Mouse (Mus musculus) liver, adult 2 months (tissue): Measurements from ENCODE around the gene Frat2. TPM values are rescaled to one million over a fixed set of nuclear protein-coding genes. Genes with fewer than 3 reads are reported as not detected.
A peak's percentile ranks its signal among the peaks of the same experiment; 100 is the strongest.

Experiments
- DNase-seq: peaks from one replicate; pipeline ENCODE4 v3.0.0-alpha.2; 2011; ENCODE audit warnings: low read depth, low spot score; ENCODE audit errors: extremely low read depth
- H3K27ac ChIP-seq: fragments of 200-500 bp; replicated peaks from 2 replicates; pipeline ENCODE4 v1.5.1; 2012; ENCODE audit warnings: low read depth, mild to moderate bottlenecking, control low read depth, inconsistent platforms, low read length; ENCODE audit not compliant: insufficient read depth
- H3K27me3 ChIP-seq: fragments of 200-500 bp; 2 replicates; pipeline ENCODE4 v1.6.1; 2012; ENCODE audit warnings: mild to moderate bottlenecking, moderate library complexity, low read length, inconsistent platforms; ENCODE audit not compliant: control insufficient read depth, insufficient read depth
- H3K36me3 ChIP-seq: fragments of 200-500 bp; 2 replicates; pipeline ENCODE4 v1.6.1; 2012; ENCODE audit warnings: low read length, inconsistent platforms; ENCODE audit not compliant: control insufficient read depth, insufficient read depth
- H3K4me1 ChIP-seq: fragments of 200-500 bp; 2 replicates; pipeline ENCODE4 v1.6.1; 2011; ENCODE audit warnings: low read length; ENCODE audit not compliant: control insufficient read depth, insufficient read depth
- H3K4me3 ChIP-seq: fragments of 200-500 bp; 2 replicates; pipeline ENCODE4 v1.5.1; 2011; ENCODE audit warnings: low read depth, mild to moderate bottlenecking, control low read depth, low read length, moderate library complexity; ENCODE audit not compliant: insufficient read depth
- H3K79me2 ChIP-seq: fragments of 200-500 bp; 2 replicates; pipeline ENCODE4 v1.6.1; 2012; ENCODE audit warnings: inconsistent platforms, mild to moderate bottlenecking, low read length, moderate library complexity; ENCODE audit not compliant: control insufficient read depth, insufficient read depth
- H3K9ac ChIP-seq: fragments of 200-500 bp; 2 replicates; pipeline ENCODE4 v1.6.1; 2012; ENCODE audit warnings: low read depth, mild to moderate bottlenecking, control low read depth, inconsistent platforms, low read length
- CTCF ChIP-seq: fragments of 200-500 bp; IDR thresholded peaks from 2 replicates; pipeline ENCODE4 v1.5.1; 2011; ENCODE audit warnings: low read depth, low read length, control low read depth
- POLR2A ChIP-seq: fragments of 200-500 bp; IDR thresholded peaks from 2 replicates; pipeline ENCODE4 v1.6.1; 2011; ENCODE audit warnings: low read length, control low read depth; ENCODE audit not compliant: insufficient read depth; ENCODE audit errors: extremely low read depth
- WGBS: fragments of 180-500 bp; shearing (Covaris S2); methylation state at CpG from one replicate; pipeline ENCODE4 v1.1.7; 2018; 5-methylcytosine and 5-hydroxymethylcytosine counted together
- polyA plus RNA-seq: library from polyadenylated mRNA; depleted of rRNA; stranded (reverse); fragments of >200 nt; gene quantifications from 2 replicates; pipeline ENCODE4 v1.2.3, GENCODE M21; 2012
- total RNA-seq: library from RNA; depleted of rRNA; stranded (reverse); fragments of >200 nt; gene quantifications from 2 replicates; pipeline ENCODE4 v1.2.3, GENCODE M21; 2014

Gene Frat2
- total and polyA plus RNA-seq, 2 experiments, result 1.3 to 2.2 TPM

DNA sequence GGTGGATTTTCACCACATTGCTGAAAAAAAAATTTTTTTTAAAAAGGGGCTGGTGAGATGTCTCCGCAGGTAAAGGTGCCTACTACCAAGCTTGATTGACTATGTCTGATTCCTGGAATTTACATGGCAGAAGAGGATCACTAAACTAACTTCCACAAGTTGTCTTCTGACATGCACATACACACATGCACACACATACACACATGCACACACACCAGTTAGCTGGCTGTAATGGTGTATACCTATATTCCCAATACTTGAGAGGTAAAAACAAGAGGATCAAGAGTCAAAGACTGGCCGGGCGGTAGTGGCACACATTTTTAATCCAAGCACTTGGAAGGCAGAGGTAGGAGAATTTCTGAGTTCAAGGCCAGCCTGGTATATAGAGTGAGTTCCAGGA, 8.2 kb downstream of the Frat2 start:
- no peak for DNase-seq
- H3K27me3 ChIP-seq, result no peaks in the 10 kb centered on the region

DNA sequence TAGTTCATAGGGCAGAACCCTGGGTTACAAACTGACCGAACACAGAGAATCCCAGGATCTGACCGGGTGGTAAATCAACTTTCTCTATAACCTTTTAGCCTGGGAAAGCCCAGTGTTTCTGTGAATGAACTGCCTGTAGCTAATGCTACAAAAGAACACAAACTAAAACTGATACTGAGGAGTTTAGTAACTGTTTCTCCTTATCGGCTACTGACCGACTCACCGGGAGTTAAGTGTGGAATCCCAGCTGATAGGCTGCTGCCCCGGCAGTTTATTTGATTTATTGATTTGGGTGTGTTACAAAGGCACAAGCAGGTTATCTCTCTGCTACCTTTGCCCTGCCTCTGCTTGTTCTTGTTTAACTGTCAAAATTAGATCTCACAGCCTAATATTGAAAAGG, 9.1 kb downstream of the Frat2 start:
- peak; percentile 97 for DNase-seq
- Histone ChIP-seq H3K79me2 (no peaks in the 10 kb centered on the region), H3K36me3 (no peaks in the 10 kb centered on the region), H3K9ac (no peak overlapping the region), H3K4me3 (peak overlapping the region; percentile 21; the same call in 1 of the 2 replicates), H3K27me3 (no peaks in the 10 kb centered on the region), H3K4me1 (peaks cover 12% of the 10 kb centered on the region), H3K27ac (peak overlapping the region; percentile 93)
- TF ChIP-seq POLR2A, result no peak
- no peak for TF ChIP-seq CTCF
- WGBS, result 22% methylated on average over 6 of the region's 6 CpGs

More for the DNA sequence above, 8.2 kb downstream of the Frat2 start:
- no peaks in the 10 kb centered on the region for H3K36me3 ChIP-seq
- H3K79me2 ChIP-seq, result no peaks in the 10 kb centered on the region
- TF ChIP-seq CTCF (no peak), POLR2A (no peak)
- H3K4me1 ChIP-seq, result peaks cover 12% of the 10 kb centered on the region
- H3K4me3 ChIP-seq, result no peak overlapping the region
- no peak overlapping the region for H3K27ac ChIP-seq
- WGBS, result 81% methylated on average over 3 of the region's 3 CpGs
- no peak overlapping the region for H3K9ac ChIP-seq

DNA sequence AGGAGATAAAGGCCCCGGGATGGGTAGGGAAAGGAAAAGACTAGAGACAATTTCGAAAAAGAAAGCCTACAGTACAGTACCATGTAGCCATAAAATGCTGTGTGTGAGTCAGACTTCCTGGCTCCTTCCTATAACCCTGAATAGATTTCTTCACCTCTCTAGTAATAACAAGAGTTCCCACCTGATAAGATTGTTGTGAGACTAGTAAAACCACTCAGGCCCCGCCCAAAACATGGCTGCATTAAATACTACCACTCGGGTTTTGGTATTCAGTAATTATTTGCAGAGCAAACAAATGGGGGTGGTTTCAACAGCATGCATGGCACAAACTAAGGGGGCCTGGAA, 10.0 kb downstream of the Frat2 start:
- WGBS, result 15% methylated on average over 4 of the region's 4 CpGs
- peaks cover 12% of the 10 kb centered on the region for H3K4me1 ChIP-seq
- H3K9ac ChIP-seq, result no peak overlapping the region
- peak; percentile 49 for DNase-seq
- no peaks in the 10 kb centered on the region for H3K36me3 ChIP-seq
- H3K27me3 ChIP-seq, result no peaks in the 10 kb centered on the region
- peak overlapping the region; percentile 93 for H3K27ac ChIP-seq
- no peaks in the 10 kb centered on the region for H3K79me2 ChIP-seq
- TF ChIP-seq CTCF (no peak), POLR2A (no peak)
- no peak overlapping the region for H3K4me3 ChIP-seq

DNA sequence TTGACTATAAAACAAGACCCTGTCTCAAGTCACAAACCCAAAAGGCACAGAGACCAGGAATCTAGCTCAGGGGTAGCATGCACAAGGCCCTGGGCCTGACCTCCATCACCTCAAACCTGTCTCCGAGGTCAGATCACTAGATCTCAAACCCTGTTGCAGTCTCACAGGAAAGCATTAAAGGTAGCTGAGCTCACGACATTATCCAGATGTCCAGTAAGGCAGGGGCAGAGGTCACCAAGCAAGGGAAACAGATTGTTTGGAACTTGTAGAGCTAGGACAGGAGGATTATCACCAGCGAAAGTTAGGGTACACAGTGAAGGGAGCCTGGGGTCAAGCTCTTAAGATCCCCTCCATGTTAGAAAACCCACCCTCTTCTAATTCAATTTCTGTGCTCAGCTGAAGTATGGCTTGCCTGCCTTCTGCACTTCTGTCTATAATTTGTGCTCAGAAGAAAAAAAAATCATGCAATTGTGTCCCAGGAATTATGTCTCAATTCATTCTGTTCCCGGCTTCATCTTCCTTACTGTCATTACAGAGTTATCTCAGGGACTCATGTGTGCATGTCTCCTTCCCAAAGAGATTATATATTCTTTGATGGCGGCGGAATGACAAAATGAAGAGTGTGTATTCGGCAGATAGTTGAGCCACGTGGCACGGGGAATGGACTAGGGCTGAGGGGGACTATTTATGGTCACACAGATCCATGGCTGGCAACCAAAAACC, 10.6 kb downstream of the Frat2 start:
- DNase-seq, result no peak
- TF ChIP-seq POLR2A (no peak), CTCF (no peak)
- 39% methylated on average over 9 of the region's 9 CpGs for WGBS
- no peaks in the 10 kb centered on the region for H3K27me3 ChIP-seq
- H3K36me3 ChIP-seq, result no peaks in the 10 kb centered on the region
- H3K27ac ChIP-seq, result 0 out of 2 replicates have a peak overlapping the region, but pooled peaks have one; percentile 25
- H3K79me2 ChIP-seq, result no peaks in the 10 kb centered on the region
- peaks cover 12% of the 10 kb centered on the region for H3K4me1 ChIP-seq
- no peak overlapping the region for H3K4me3 ChIP-seq
- no peak overlapping the region for H3K9ac ChIP-seq

DNA sequence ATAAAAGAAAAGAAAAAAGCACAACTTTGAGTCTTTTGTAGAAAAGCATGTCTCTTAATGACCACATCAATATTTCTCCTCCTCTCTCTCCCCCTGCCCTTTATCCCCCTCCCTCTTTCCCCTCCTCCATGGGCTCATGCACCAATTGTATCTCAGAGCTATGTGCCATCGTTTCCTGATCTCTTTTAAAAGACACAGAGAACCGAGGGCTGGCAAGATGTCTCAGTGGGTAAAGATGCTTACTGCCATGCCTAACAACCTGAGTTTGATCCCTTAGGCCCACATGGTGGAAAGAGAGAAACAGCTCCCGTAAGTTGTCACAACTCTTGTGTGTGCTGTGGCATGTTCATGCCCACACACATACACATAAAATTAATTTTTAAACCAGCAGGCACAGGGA, 11.2 kb downstream of the Frat2 start:
- Histone ChIP-seq H3K4me3 (no peak overlapping the region), H3K36me3 (no peaks in the 10 kb centered on the region), H3K27me3 (no peaks in the 10 kb centered on the region), H3K9ac (no peak overlapping the region), H3K27ac (no peak overlapping the region), H3K79me2 (no peaks in the 10 kb centered on the region), H3K4me1 (peaks cover 16% of the 10 kb centered on the region)
- TF ChIP-seq CTCF (no peak), POLR2A (no peak)
- DNase-seq, result no peak
- 52% methylated on average over 3 of the region's 3 CpGs for WGBS

DNA sequence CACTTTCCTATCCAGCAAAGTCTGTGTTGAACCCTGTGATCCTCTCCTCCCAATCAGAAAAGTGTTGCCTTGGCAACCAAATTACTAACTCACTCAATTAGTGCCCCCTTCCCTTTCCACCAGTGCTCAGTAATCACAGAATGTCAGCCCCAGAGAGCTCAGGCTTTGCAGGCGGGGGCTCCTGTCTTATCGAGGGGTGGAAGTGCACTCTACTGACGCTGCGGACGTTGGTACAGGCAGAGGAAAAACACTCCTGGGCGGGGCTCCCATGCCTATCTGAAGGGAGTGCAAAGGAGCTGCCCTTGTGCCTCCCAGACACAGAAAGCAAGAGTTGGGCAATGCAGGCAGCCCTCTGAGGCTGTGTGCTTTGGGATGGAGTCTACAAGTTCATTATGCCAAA, 12.1 kb downstream of the Frat2 start:
- no peaks in the 10 kb centered on the region for H3K36me3 ChIP-seq
- 40% methylated on average over 6 of the region's 6 CpGs for WGBS
- TF ChIP-seq POLR2A, result no peak
- TF ChIP-seq CTCF, result no peak
- no peak for DNase-seq
- H3K4me1 ChIP-seq, result peaks cover 20% of the 10 kb centered on the region
- no peaks in the 10 kb centered on the region for H3K79me2 ChIP-seq
- no peak overlapping the region for H3K4me3 ChIP-seq
- no peak overlapping the region for H3K27ac ChIP-seq
- H3K9ac ChIP-seq, result no peak overlapping the region
- no peaks in the 10 kb centered on the region for H3K27me3 ChIP-seq
